Mouse (Mus musculus): ENCODE results near the gene Gm2431. TPM values are rescaled to one million over a fixed set of nuclear protein-coding genes. Genes with fewer than 3 reads are reported as not detected.
"Not testable (repeated sequence)": the region's sequence is repeated elsewhere in the genome, so short reads cannot be mapped to it uniquely, and the experiment has no call there.

Gm2431 gene
- total RNA-seq (2014; fragmentation: Nextera tagmentation) (not detected in 2 replicates), total RNA-seq (2017) (not detected in 2 replicates)

DNA sequence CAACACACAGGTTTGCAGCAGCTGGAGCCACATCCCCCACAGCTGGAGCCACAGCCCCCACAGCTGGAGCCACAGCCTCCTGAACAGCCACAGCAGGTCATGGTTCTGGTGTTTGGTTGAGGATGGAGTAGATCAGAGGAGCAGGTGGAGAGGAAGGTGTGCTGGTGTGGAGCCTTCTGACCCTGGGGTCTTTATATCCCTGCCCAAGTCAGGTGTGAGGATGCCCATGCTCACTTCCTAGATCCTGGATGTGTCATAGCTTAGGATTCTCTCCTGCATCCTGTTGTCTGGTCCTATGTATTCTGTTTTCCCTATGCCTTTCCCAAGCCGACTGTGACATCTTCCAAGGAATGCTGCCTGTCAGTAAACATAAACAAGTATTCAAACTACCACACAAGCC is at the start of gene Gm2431:
Gm2431 (minus strand) TSS at position 101 of the 400 bp plus-strand sequence.
- not testable (repeated sequence) for ATAC-seq (replicated peaks; ENCODE audit: poor library complexity, severe bottlenecking)

DNA sequence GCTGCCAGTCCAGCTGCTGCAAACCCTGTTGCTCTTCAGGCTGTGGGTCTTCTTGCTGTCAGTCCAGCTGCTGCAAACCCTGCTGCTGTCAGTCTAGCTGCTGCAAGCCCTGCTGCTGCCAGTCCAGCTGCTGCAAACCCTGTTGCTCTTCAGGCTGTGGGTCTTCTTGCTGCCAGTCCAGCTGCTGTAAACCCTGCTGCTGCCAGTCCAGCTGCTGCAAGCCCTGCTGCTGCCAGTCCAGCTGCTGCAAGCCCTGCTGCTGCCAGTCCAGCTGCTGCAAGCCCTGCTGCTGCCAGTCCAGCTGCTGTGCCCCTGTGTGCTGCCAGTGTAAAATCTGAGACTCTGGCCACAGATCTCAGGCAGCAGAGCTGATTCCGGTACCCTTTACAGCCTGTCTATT is 45.8 kb upstream of the Gm2431 start:
- ATAC-seq (replicated peaks; ENCODE audit: poor library complexity, severe bottlenecking): not testable (repeated sequence)

DNA sequence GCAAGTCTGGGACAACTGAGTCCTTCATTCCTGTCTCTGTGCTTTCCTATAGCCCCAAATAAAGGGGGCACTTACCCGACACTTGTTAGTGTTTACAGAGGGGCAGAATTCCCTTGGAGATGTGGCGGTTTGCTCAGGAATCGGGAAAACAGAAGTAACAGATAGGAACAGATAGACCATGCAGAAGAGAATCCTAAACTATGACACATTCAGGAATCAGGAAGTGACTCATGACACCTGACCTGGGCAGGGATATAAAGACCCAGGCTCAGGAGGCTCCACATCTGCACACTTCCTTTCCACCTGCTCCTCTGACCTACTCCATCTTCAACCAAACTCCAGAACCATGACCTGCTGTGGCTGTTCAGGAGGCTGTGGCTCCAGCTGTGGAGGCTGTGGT is 45.1 kb upstream of the Gm2431 start, which contains the start of gene Krtap5-4:
Krtap5-4 (plus strand) TSS at position 301 of the 400 bp plus-strand sequence.
- ATAC-seq (replicated peaks; ENCODE audit: poor library complexity, severe bottlenecking): no peak

- ATAC-seq (replicated peaks; ENCODE audit: poor library complexity, severe bottlenecking): not testable (repeated sequence)
Measured at GRCm38 (mm10) chr7:142297018-142297417, 38.9 kb upstream of the Gm2431 start, which contains the start of gene Krtap5-1. TSS of gene Krtap5-1 (minus strand) at chr7:142297118.

GRCm38 (mm10) chr7:142296108-142296507 is 38.0 kb upstream of the Gm2431 start:
- ATAC-seq (replicated peaks; ENCODE audit: poor library complexity, severe bottlenecking): not testable (repeated sequence)

DNA sequence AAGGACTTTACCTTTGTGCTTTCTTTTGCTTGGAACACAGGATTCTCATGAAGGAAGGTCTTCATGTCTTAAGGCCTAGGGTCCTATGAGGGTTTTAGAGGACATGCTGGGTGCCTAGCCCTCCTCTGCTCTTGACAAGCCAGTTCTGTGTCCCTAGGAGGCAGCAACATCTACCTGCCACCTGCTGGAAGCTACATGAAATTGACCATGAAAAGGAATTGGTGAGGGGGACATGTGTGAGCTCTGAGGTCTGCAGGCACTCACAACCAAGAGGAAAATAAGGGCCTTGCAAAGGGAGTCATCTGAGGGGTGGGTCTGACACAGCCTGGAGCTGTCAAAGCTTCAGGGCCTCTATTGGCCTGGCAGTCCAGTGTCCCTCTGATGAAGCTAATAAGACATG is 37.3 kb upstream of the Gm2431 start:
- ATAC-seq (replicated peaks; ENCODE audit: poor library complexity, severe bottlenecking): no peak

- peak; percentile 86 for ATAC-seq (replicated peaks; ENCODE audit: poor library complexity, severe bottlenecking)
Measured at GRCm38 (mm10) chr7:142293851-142294250, 35.7 kb upstream of the Gm2431 start.

DNA sequence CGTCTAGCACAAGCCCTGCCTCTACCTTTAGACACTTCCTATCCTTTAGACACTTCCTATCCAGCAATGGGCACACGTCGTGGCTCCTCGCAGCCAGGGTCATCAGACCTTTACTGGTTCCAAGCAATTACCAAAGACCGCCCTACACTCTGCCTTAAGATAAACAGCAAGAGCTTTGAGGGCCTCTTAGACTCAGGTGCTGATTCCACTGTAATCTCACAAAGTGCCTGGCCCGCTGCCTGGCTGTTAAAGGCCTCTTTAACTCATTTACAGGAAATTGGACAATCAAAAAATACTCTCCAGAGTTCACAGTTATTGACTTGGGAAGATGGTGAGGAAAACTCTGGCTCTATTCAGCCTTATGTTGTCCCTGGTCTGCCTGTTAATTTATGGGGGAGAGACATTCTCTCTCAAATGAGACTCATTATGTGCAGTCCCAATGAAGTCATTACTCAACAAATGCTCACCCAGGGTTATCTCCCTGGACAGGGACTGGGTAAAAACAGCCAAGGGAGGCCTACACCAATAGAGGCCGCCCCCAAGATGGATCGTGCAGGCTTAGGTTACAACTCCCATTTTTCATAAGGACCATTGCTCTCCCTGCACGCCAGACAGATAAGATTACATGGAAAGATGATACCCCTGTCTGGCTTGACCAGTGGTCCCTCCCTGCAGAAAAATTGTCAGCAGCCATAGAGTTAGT is 27.9 kb upstream of the Gm2431 start:
- ATAC-seq (replicated peaks; ENCODE audit: poor library complexity, severe bottlenecking): not testable (repeated sequence)

DNA sequence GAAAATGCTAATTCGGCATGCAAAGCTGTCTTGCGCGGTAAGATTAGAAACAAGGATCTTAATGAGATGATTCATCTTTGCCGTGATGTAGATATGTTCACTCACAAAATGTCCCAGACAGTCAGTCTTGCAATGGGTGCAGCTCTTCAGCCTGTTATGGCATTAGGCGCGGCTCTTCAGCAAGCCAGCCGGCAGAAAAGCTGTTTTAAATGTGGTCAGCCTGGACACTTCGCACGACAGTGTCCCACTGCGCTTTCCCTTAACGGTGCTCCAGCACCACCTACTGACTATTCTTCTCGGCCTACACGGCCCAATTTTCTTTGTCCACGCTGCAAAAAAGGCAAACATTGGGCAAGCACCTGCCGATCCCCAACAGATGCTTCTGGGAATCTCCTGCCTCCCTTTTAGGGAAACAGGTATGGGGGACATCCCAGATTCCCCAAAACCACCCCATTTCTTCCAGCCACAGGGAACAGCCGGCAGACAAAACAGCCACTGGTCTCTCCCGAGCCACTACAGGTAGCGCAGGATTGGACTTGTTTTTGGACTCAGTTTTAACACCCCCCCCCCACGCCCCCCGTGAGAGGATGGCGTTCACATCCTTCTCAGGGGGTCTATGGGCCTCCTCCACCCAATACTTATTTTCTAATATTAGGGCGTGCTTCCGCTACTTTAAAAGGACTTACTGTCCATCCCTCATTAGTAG is 27.1 kb upstream of the Gm2431 start:
- ATAC-seq (replicated peaks; ENCODE audit: poor library complexity, severe bottlenecking): peak; percentile 45; the same call in 1 of the 2 replicates

DNA sequence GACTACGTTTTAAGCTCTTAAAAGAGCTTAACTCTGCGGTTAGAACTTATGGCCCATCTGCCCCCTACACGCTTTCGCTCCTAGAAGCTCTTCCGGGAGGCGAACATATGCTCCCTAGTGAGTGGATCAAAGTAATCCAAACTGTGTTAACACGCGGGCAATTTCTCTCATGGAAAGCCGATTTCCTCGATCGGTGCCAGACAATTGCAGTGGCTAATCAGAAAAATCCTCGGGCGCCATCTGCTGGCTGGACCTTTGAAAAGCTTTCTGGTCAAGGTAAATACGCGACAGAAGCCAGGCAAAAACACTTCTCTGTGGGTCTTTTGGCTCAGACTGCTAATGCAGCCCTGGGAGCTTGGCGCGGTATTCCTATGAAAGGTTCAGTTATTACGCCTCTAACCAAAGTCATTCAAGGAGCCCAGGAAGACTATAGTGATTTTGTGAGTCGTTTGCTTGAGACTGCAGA is 26.5 kb upstream of the Gm2431 start:
- peak; percentile 60 for ATAC-seq (replicated peaks; ENCODE audit: poor library complexity, severe bottlenecking)

- peak; percentile 78 for ATAC-seq (replicated peaks; ENCODE audit: poor library complexity, severe bottlenecking)
Measured at GRCm38 (mm10) chr7:142284023-142284591, 26.0 kb upstream of the Gm2431 start.

DNA sequence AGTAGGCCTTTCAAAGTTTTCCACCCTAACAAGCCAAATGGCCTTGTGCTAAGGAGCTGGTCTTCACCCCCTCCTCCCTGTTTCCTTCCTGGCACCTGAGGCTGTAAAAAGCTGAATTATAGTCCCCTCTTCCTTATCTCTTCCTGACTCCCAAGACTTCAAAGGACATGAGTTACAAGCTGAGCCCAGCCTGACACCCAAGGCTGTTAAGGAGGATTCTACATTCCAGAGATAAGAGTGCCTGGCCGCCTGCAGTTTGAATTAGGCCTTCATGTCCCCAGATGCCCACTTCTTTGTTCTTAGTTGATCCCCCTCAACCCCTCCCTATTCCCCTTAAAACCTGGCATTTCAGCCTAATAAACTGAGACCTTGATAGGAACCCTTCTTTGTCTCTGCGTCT is 24.7 kb upstream of the Gm2431 start:
- ATAC-seq (replicated peaks; ENCODE audit: poor library complexity, severe bottlenecking): not testable (repeated sequence)

DNA sequence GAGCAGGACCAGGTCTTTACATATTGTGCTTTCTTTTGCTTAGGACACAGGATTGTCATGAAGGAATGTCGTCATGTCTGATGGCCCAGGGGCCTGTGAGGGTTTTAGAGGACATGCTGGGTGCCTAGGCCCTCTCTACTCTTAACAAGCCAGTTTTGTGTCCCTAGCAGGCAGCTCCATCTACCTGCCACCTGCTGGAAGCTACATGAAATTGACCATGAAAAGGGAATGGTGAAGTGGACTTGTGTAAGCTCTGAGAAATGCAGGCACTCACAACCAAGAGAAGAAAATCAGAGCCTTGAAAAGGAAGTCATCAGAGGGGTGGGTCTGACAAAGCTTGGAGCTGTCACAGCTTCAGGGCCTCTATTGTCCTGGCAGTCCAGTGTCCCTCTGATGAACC is 21.1 kb upstream of the Gm2431 start:
- ATAC-seq (replicated peaks; ENCODE audit: poor library complexity, severe bottlenecking): not testable (repeated sequence)

- ATAC-seq (replicated peaks; ENCODE audit: poor library complexity, severe bottlenecking): peak; percentile 91
Measured at GRCm38 (mm10) chr7:142278183-142278582, 20.0 kb upstream of the Gm2431 start.

GRCm38 (mm10) chr7:142274263-142274662 is 16.1 kb upstream of the Gm2431 start, which contains the start of gene Gm4559:
TSS of gene Gm4559 (minus strand) at chr7:142274363.
- ATAC-seq (replicated peaks; ENCODE audit: poor library complexity, severe bottlenecking): not testable (repeated sequence)

GRCm38 (mm10) chr7:142255517-142255916 is 2.6 kb downstream of the Gm2431 start:
- ATAC-seq (replicated peaks; ENCODE audit: poor library complexity, severe bottlenecking): peak; percentile 97

DNA sequence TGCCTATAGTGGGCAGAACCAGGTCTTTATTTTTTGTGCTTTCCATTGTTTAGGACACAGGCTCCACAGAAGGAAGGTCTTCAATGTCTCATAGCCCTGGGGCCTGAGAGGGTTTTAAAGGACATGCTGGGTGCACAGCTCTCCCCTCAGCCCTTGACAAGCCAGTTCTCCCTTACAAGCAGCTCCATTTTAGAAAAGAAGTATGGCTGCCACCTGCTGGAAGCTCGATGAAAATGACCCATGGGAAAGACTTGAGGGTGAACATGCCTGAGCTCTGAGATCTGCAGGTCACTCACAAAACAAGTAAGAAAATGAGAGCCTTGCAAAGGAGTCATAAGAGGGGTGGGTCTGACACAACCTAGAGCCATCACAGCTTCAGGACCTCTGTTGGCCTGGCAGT is 8.3 kb downstream of the Gm2431 start:
- no peak for ATAC-seq (replicated peaks; ENCODE audit: poor library complexity, severe bottlenecking)

DNA sequence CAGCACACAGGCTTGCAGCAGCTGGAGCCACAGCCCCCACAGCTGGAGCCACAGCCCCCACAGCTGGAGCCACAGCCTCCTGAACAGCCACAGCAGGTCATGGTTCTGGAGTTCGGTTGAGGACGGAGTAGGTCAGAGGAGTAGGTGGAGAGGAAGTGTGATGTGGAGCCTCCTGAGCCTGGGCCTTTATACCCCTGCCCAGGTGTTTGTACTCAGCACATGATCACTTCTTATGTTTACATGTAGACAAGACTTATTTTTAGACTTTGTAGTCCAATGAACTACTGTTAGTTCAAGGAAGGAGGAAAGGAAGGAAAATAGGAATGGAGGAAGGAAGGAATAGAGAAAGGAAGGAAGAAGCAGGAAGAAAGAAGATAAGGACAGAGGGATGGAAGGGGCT is 17.2 kb downstream of the Gm2431 start, which contains the start of gene Gm40460:
Gm40460 (minus strand) TSS at position 101 of the 400 bp plus-strand sequence.
- no peak for ATAC-seq (replicated peaks; ENCODE audit: poor library complexity, severe bottlenecking)

DNA sequence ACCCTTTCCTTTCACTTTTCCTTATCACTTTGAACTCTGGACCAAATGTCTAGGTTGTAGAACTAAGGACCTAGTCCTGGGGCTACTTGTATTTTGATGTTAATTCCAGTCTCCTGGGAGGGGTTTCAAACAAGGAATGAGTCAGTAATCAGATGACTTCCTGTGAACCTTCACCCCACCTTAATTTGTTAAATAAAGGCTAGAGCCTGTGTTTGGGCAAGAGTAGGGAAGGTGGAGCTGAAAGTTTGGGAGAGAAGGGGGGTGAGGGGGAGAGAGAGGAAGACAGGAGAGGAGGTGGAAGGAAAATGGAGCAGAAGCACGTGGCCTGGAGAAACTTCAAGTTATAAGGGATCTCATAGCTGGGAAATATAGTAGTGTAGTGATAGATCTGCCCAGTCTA is 26.6 kb downstream of the Gm2431 start:
- no peak for ATAC-seq (replicated peaks; ENCODE audit: poor library complexity, severe bottlenecking)

GRCm38 (mm10) chr7:142229871-142230270 is 28.3 kb downstream of the Gm2431 start, which contains the start of gene Krtap5-5:
TSS of gene Krtap5-5 (minus strand) at chr7:142229971.
- not testable (repeated sequence) for ATAC-seq (replicated peaks; ENCODE audit: poor library complexity, severe bottlenecking)

- no peak for ATAC-seq (replicated peaks; ENCODE audit: poor library complexity, severe bottlenecking)
Measured at GRCm38 (mm10) chr7:142224518-142224917, 33.6 kb downstream of the Gm2431 start.

All from granulocyte monocyte progenitor cell, adult 5-6 weeks (primary cell).